Mouse (Mus musculus) testis, adult 2 months (tissue): ENCODE data around the gene Tmem120b.

Experiments used
- CTCF ChIP-seq: fragments of 200-500 bp; IDR thresholded peaks from 2 replicates; pipeline ENCODE4 v1.5.1; 2012; ENCODE audit warnings: low read depth, mild to moderate bottlenecking, inconsistent platforms, low read length, moderate library complexity; ENCODE audit not compliant: control insufficient read depth, insufficient read depth, insufficient replicate concordance
- POLR2A ChIP-seq: fragments of 200-500 bp; IDR thresholded peaks from 2 replicates; pipeline ENCODE4 v1.6.1; 2012; ENCODE audit warnings: low read depth, mild to moderate bottlenecking, inconsistent platforms, low read length, moderate library complexity; ENCODE audit not compliant: control insufficient read depth

DNA sequence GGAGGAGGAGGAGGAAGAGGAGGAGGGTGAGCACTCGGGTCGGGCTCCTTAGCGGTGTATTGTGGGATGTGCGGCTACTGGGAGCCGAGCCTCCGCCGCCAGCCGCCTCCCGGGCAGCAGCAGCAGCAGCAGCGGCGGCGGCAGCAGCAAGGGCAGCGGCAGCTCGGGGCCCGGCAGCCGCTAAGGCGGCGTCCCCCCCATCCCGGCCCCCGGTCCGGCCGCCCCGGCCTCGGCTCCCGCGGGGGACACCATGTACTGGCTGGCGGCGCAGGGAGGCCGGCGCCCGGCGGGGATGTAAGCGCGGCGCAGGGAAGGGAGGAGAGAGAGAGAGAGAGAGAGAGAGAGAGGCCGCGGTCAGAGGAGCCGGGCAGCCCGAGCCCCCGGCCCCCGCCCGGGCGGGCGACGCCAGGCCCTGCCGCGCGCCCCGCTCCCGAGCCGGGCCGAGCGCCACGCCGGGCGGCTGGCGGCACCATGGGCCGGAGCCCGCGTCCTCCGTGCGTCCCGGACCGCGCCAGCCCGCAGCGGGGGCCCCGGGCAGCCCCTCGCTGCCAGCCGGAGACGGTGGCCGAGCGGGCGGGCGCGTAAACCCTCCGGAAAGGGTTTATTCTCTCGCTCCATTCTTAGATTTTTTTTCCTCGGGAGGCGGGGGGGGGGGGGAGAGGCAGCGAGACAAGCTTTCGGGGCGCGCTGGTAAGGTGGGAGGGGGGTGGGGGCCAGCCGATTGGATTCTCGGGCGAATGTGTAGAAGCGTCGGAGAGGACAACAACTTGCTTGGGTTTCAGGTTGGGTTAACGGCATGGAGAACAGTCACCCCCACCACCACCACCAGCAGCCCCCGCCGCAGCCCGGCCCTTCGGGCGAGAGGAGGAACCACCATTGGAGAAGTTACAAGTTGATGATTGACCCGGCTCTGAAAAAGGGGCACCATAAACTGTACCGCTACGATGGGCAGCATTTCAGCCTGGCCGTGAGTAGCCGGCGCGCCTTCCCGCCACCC is 74.2 kb downstream of the Tmem120b start, which contains the start of gene Setd1b:
- no peak for TF ChIP-seq CTCF
- 0 out of 2 replicates have a peak, but pooled peaks have one; percentile 3 for TF ChIP-seq POLR2A
